Mouse (Mus musculus) heart, embryonic 14.5 days (tissue): ENCODE results near the gene Chchd2. TPM values are rescaled to one million over a fixed set of nuclear protein-coding genes. Genes with fewer than 3 reads are reported as not detected.

ENCODE experiments used
- polyA plus RNA-seq: library from polyadenylated mRNA; unstranded; fragments of >200 nt; fragmentation: Nextera tagmentation; extraction: Ambion mirVana; gene quantifications from 2 replicates; pipeline ENCODE4 v1.2.1, GENCODE M21; 2014

The Chchd2 gene
- polyA plus RNA-seq, 1 experiment from 2014 or later = 1,067 TPM

Other genes with a start within 250 kb of the Chchd2 start
- 3.9 and 4.6 TPM in 2 replicates for gene Zfp11, start 217.4 kb downstream of the Chchd2 start, polyA plus RNA-seq
- gene Sept14, start 179.0 kb downstream of the Chchd2 start, polyA plus RNA-seq = not detected in 2 replicates
- 171 and 176 TPM in 2 replicates for gene Mrps17, start 172.0 kb downstream of the Chchd2 start, polyA plus RNA-seq
- 363 and 384 TPM in 2 replicates for gene Nipsnap2, start 162.4 kb downstream of the Chchd2 start, polyA plus RNA-seq
- 28.8 and 29.7 TPM in 2 replicates for gene Psph, start 100.0 kb downstream of the Chchd2 start, polyA plus RNA-seq
- gene Sumf2, start 40.5 kb downstream of the Chchd2 start, polyA plus RNA-seq = 26.2 and 26.8 TPM in 2 replicates
- gene Zbed5, start 8.3 kb upstream of the Chchd2 start, polyA plus RNA-seq = 3.2 and 3.4 TPM in 2 replicates
- gene Phkg1, start 11.1 kb upstream of the Chchd2 start, polyA plus RNA-seq = 1.00 and 2.4 TPM in 2 replicates
- gene Nupr1l, start 21.1 kb upstream of the Chchd2 start, polyA plus RNA-seq = 2.9 and 3.8 TPM in 2 replicates
- gene Vkorc1l1, start 54.5 kb upstream of the Chchd2 start, polyA plus RNA-seq = 13.1 and 14.5 TPM in 2 replicates
- 49.2 and 54.2 TPM in 2 replicates for gene Gusb, start 115.6 kb upstream of the Chchd2 start, polyA plus RNA-seq
- 16.4 and 19.3 TPM in 2 replicates for gene Asl, start 141.8 kb upstream of the Chchd2 start, polyA plus RNA-seq
- gene Crcp, start 141.8 kb upstream of the Chchd2 start, polyA plus RNA-seq = 15.1 and 16.3 TPM in 2 replicates
- 23.0 and 24.5 TPM in 2 replicates for gene Tpst1, start 185.9 kb upstream of the Chchd2 start, polyA plus RNA-seq